Mouse (Mus musculus): ENCODE measurements around the gene Dap.

- TF ChIP-seq CTCF (IDR thresholded peaks at IDR 0.05; ENCODE audit: borderline replicate concordance, insufficient read depth, low read length) (no peak), POLR2A (IDR thresholded peaks at IDR 0.05; ENCODE audit: low read depth, low read length) (no peak)
These were observed 38.6 kb upstream of the Dap start for GRCm38 (mm10) chr15:31185506-31185905.

All from embryonic fibroblast, embryonic 13.5 days (primary cell).